Mouse (Mus musculus): ENCODE data around the gene Ctnnd1. TPM values are rescaled to one million over a fixed set of nuclear protein-coding genes. Genes with fewer than 3 reads are reported as not detected.

Ctnnd1 gene
- polyA plus RNA-seq (2014; fragmentation: Illumina TruSeq; extraction: RNeasy Lipid Tissue Mini Kit (QIAGEN cat#74804); ENCODE audit: insufficient read depth, low read depth, low replicate concordance), result 56.3 TPM

DNA sequence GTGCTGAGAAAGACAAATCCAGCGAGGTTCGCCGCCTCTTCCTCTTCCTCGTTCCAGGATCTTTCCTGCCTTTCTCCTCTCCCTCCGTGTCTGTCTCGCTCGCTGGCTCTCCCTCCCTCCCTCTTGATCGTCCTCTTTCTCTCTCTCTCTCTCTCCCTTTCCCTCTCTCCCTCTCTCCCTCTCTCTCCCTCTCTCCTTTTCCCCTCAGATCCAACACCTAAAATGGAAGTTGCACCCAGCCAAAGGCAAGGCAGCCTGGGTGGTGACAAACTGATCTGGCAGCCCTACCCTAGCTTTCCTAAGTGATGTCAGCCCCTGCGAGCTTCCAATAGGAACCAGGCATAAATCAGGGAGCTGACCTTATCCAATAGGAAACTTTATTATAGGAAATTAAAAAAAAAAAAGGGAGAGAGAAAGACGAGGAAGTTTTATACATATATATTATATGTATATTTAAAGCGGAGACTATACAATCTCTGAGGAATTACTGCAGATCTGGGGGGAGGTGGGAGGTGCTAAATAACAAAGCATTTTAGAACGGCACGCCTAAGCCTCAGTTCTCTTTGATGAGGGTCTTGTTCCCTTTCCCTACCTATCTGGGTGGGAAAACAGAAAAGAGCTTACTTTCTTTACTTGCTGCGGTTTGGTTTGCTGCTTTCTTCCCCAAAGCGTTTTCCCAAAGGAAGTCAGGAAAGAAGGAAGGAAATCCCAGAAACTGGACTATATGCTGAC, at the start of gene Ctnnd1:
Gene Ctnnd1, minus strand, starts transcription at position 302 of the 732 bp plus-strand sequence.

DNA sequence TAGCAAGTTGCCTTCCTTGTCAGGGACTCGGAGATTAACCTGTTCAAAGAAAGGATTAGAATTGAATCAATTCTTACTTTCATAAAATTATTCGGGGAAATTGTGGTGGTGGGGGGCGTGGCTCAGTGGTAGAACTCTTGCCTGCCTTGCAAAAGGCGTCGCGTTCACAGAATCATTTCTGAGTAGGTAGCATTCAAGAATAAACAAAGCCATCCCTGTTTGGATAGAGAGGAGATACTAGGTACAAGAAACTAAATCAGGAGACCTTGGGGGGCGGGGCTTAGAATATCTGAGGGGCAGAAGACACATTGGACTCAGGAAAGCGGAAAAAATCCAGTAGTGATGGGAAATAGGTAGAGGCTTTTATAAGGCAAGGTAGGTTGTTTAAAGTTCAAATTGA, 28.5 kb upstream of the Ctnnd1 start, which contains the start of gene Tmx2:
Gene Tmx2, minus strand, starts transcription at position 125 of the 400 bp plus-strand sequence.

DNA sequence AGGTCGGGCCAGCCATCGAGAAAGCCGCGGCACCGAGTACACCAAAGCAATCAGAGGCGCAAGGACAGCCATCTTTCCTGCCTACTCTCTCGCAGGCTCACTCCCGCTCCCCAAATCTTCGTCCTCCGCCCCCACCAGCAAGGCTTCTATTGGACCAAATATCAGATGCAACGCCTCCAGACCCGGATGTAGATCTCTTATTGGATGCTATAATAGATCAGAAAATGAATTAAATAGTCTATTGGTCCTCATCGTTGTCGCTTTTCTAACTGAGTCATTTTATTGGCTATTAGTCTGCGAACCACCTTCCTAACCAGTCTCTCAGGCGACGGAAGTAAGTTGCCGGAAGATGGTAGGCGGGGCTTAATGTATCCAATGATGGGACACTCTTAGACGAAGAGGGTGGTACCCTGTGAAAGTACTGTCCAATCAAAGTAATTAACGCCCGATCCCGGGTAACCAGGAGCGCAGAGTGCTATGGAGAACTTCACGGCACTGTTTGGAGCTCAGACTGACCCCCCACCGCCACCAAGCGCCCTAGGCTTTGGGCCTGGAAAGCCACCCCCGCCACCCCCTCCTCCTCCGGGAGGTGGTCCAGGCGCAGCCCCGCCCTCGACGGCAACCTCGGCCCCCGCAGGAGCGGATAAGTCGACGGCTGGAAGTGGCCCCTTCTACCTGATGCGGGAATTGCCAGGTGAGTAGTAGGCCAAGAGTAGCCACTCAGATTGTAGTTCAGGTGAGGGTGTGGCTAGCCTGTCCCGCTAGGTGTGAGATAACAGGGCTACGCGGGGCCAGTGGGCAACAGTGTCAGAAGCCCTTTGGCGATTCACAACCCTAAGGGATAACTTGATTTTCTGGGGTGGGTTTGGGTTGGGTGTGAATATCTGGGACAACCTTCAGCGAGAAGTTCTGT, 27.7 kb upstream of the Ctnnd1 start, which contains the start of the genes Gm28635 and Med19:
Gene Gm28635, minus strand, starts transcription at position 74 of the 913 bp plus-strand sequence.
Gene Med19, plus strand, starts transcription at position 435 of the 913 bp plus-strand sequence.

GRCm38 (mm10) chr2:84670569-84670933, 20.0 kb upstream of the Ctnnd1 start, which contains the start of gene Selenoh:
Gene Selenoh, minus strand, starts transcription at chr2:84670770.

GRCm38 (mm10) chr2:84658806-84659205, 8.2 kb upstream of the Ctnnd1 start, which contains the start of gene Btbd18:
Gene Btbd18, plus strand, starts transcription at chr2:84659079.

Other genes starting within 250 kb of the Ctnnd1 start
- gene Calcrl, start 225.4 kb downstream of the Ctnnd1 start, polyA plus RNA-seq (2014; fragmentation: Illumina TruSeq; extraction: RNeasy Lipid Tissue Mini Kit (QIAGEN cat#74804); ENCODE audit: insufficient read depth, low read depth, low replicate concordance), result 260 TPM
- gene Tfpi, start 174.0 kb downstream of the Ctnnd1 start, polyA plus RNA-seq (2014; fragmentation: Illumina TruSeq; extraction: RNeasy Lipid Tissue Mini Kit (QIAGEN cat#74804); ENCODE audit: insufficient read depth, low read depth, low replicate concordance), result 21.5 TPM
- not detected for gene Btbd18, start 8.3 kb upstream of the Ctnnd1 start, polyA plus RNA-seq (2014; fragmentation: Illumina TruSeq; extraction: RNeasy Lipid Tissue Mini Kit (QIAGEN cat#74804); ENCODE audit: insufficient read depth, low read depth, low replicate concordance)
- gene Selenoh, start 20.0 kb upstream of the Ctnnd1 start, polyA plus RNA-seq (2014; fragmentation: Illumina TruSeq; extraction: RNeasy Lipid Tissue Mini Kit (QIAGEN cat#74804); ENCODE audit: insufficient read depth, low read depth, low replicate concordance), result 47.1 TPM
- gene Gm28635, start 27.3 kb upstream of the Ctnnd1 start, polyA plus RNA-seq (2014; fragmentation: Illumina TruSeq; extraction: RNeasy Lipid Tissue Mini Kit (QIAGEN cat#74804); ENCODE audit: insufficient read depth, low read depth, low replicate concordance), result not detected
- 19.2 TPM for gene Med19, start 27.6 kb upstream of the Ctnnd1 start, polyA plus RNA-seq (2014; fragmentation: Illumina TruSeq; extraction: RNeasy Lipid Tissue Mini Kit (QIAGEN cat#74804); ENCODE audit: insufficient read depth, low read depth, low replicate concordance)
- 41.6 TPM for gene Tmx2, start 28.4 kb upstream of the Ctnnd1 start, polyA plus RNA-seq (2014; fragmentation: Illumina TruSeq; extraction: RNeasy Lipid Tissue Mini Kit (QIAGEN cat#74804); ENCODE audit: insufficient read depth, low read depth, low replicate concordance)
- gene Zdhhc5, start 64.4 kb upstream of the Ctnnd1 start, polyA plus RNA-seq (2014; fragmentation: Illumina TruSeq; extraction: RNeasy Lipid Tissue Mini Kit (QIAGEN cat#74804); ENCODE audit: insufficient read depth, low read depth, low replicate concordance), result 13.1 TPM
- 14.5 TPM for gene Clp1, start 76.6 kb upstream of the Ctnnd1 start, polyA plus RNA-seq (2014; fragmentation: Illumina TruSeq; extraction: RNeasy Lipid Tissue Mini Kit (QIAGEN cat#74804); ENCODE audit: insufficient read depth, low read depth, low replicate concordance)
- gene Ypel4, start 83.3 kb upstream of the Ctnnd1 start, polyA plus RNA-seq (2014; fragmentation: Illumina TruSeq; extraction: RNeasy Lipid Tissue Mini Kit (QIAGEN cat#74804); ENCODE audit: insufficient read depth, low read depth, low replicate concordance), result 1.1 TPM
- gene Gm19426, start 92.9 kb upstream of the Ctnnd1 start, polyA plus RNA-seq (2014; fragmentation: Illumina TruSeq; extraction: RNeasy Lipid Tissue Mini Kit (QIAGEN cat#74804); ENCODE audit: insufficient read depth, low read depth, low replicate concordance), result 7.0 TPM
- 324 TPM for gene Serping1, start 124.7 kb upstream of the Ctnnd1 start, polyA plus RNA-seq (2014; fragmentation: Illumina TruSeq; extraction: RNeasy Lipid Tissue Mini Kit (QIAGEN cat#74804); ENCODE audit: insufficient read depth, low read depth, low replicate concordance)
- 63.0 TPM for gene Ube2l6, start 148.1 kb upstream of the Ctnnd1 start, polyA plus RNA-seq (2014; fragmentation: Illumina TruSeq; extraction: RNeasy Lipid Tissue Mini Kit (QIAGEN cat#74804); ENCODE audit: insufficient read depth, low read depth, low replicate concordance)
- gene Smtnl1, start 171.9 kb upstream of the Ctnnd1 start, polyA plus RNA-seq (2014; fragmentation: Illumina TruSeq; extraction: RNeasy Lipid Tissue Mini Kit (QIAGEN cat#74804); ENCODE audit: insufficient read depth, low read depth, low replicate concordance), result 0.18 TPM
- 25.9 TPM for gene Timm10, start 176.2 kb upstream of the Ctnnd1 start, polyA plus RNA-seq (2014; fragmentation: Illumina TruSeq; extraction: RNeasy Lipid Tissue Mini Kit (QIAGEN cat#74804); ENCODE audit: insufficient read depth, low read depth, low replicate concordance)
- gene Slc43a1, start 188.1 kb upstream of the Ctnnd1 start, polyA plus RNA-seq (2014; fragmentation: Illumina TruSeq; extraction: RNeasy Lipid Tissue Mini Kit (QIAGEN cat#74804); ENCODE audit: insufficient read depth, low read depth, low replicate concordance), result 4.2 TPM
- 1.1 TPM for gene Rtn4rl2, start 235.9 kb upstream of the Ctnnd1 start, polyA plus RNA-seq (2014; fragmentation: Illumina TruSeq; extraction: RNeasy Lipid Tissue Mini Kit (QIAGEN cat#74804); ENCODE audit: insufficient read depth, low read depth, low replicate concordance)

Data from lung, adult 10 weeks (tissue).